Mouse (Mus musculus): ENCODE data around the gene Zswim4.

- no peak for TF ChIP-seq CTCF (IDR thresholded peaks at IDR 0.05; ENCODE audit: low read depth)
- no peak for TF ChIP-seq EP300 (optimal IDR thresholded peaks at IDR 0.05)
Observed at GRCm38 (mm10) chr8:84236410-84236997, 351 bp downstream of the Zswim4 start.
